Mouse (Mus musculus) erythroblast, embryonic 14.5 days (primary cell): ENCODE data around the gene Atxn7l3b.

ENCODE experiments used
- GATA1 ChIP-seq: IDR thresholded peaks from 2 replicates; pipeline ENCODE4 v1.6.1; 2012; ENCODE audit warnings: low read length, inconsistent platforms, mixed read lengths
- TAL1 ChIP-seq: IDR thresholded peaks from 3 replicates; pipeline ENCODE4 v1.6.1; 2012; ENCODE audit warnings: low read length, inconsistent platforms, mixed read lengths

- TF ChIP-seq GATA1 (no peak), TAL1 (no peak)
Observed at GRCm38 (mm10) chr10:112977586-112977985, 48.8 kb upstream of the Atxn7l3b start.
